Mouse (Mus musculus): Measurements from ENCODE around the gene Gm11492. TPM values are rescaled to one million over a fixed set of nuclear protein-coding genes. Genes with fewer than 3 reads are reported as not detected.
A peak's percentile ranks its signal among the peaks of the same experiment; 100 is the strongest.

The Gm11492 gene
- total RNA-seq, 2 experiments from 2014 or later = not detected

GRCm38 (mm10) chr11:87599395-87600089, 33.1 kb downstream of the Gm11492 start:
- no peak for DNase-seq (ENCODE audit: low spot score)

GRCm38 (mm10) chr11:87600322-87600853, 33.9 kb downstream of the Gm11492 start:
- DNase-seq (ENCODE audit: low spot score) = no peak

GRCm38 (mm10) chr11:87602234-87602633, 35.8 kb downstream of the Gm11492 start:
- no peak for DNase-seq (ENCODE audit: low spot score)

GRCm38 (mm10) chr11:87603571-87603970, 37.1 kb downstream of the Gm11492 start:
- no peak for DNase-seq (ENCODE audit: low spot score)

- peak; percentile 79 for DNase-seq (ENCODE audit: low spot score)
Measured at GRCm38 (mm10) chr11:87609264-87609663, 42.8 kb downstream of the Gm11492 start.

GRCm38 (mm10) chr11:87611547-87611946, 45.1 kb downstream of the Gm11492 start:
- no peak for DNase-seq (ENCODE audit: low spot score)

GRCm38 (mm10) chr11:87613972-87614371, 47.5 kb downstream of the Gm11492 start:
- no peak for DNase-seq (ENCODE audit: low spot score)

- no peak for DNase-seq (ENCODE audit: low spot score)
Measured at GRCm38 (mm10) chr11:87615551-87615950, 49.1 kb downstream of the Gm11492 start.

GRCm38 (mm10) chr11:87615952-87616351, 49.5 kb downstream of the Gm11492 start:
- DNase-seq (ENCODE audit: low spot score) = no peak

- DNase-seq (ENCODE audit: low spot score) = no peak
Measured at GRCm38 (mm10) chr11:87616790-87617474, 50.5 kb downstream of the Gm11492 start, which contains the start of gene Hsf5. TSS of gene Hsf5 (plus strand) at chr11:87617164.

GRCm38 (mm10) chr11:87617606-87618005, 51.2 kb downstream of the Gm11492 start:
- no peak for DNase-seq (ENCODE audit: low spot score)

Other genes with a start within 250 kb of the Gm11492 start
- gene Ppm1e, start 207.6 kb upstream of the Gm11492 start, total RNA-seq (2021) = under 1 TPM; 0.46 to 0.97 TPM
- gene Rad51c, start 161.7 kb upstream of the Gm11492 start, total RNA-seq (2021) = under 1 TPM; 0.17 to 0.18 TPM
- gene Tex14, start 161.6 kb upstream of the Gm11492 start, total RNA-seq (2021) = under 1 TPM; 0.14 TPM
- 10 to 100 TPM in 1 of 2 experiments, 1 to 10 TPM in 1; 9.8 to 12.1 TPM for gene Sept4, start 2.2 kb downstream of the Gm11492 start, total RNA-seq (2021)
- 10 to 100 TPM in 1 of 2 experiments, 1 to 10 TPM in 1; 9.8 to 10.8 TPM for gene Mtmr4, start 25.5 kb downstream of the Gm11492 start, total RNA-seq (2021)
- gene Hsf5, start 50.5 kb downstream of the Gm11492 start, total RNA-seq (2021) = not detected
- gene Rnf43, start 96.1 kb downstream of the Gm11492 start, total RNA-seq (2021) = 1 to 10 TPM in 1 of 2 experiments, under 1 TPM in 1; 0.69 to 1.1 TPM
- gene Supt4a, start 170.9 kb downstream of the Gm11492 start, total RNA-seq (2021) = 10 to 100 TPM; 33.5 to 36.3 TPM
- not detected for gene Tspoap1, start 193.9 kb downstream of the Gm11492 start, total RNA-seq (2021)
- gene Mpo, start 226.9 kb downstream of the Gm11492 start, total RNA-seq (2021) = not detected